Mouse (Mus musculus): ENCODE measurements around the gene Bco1.

Gene Bco1

DNA sequence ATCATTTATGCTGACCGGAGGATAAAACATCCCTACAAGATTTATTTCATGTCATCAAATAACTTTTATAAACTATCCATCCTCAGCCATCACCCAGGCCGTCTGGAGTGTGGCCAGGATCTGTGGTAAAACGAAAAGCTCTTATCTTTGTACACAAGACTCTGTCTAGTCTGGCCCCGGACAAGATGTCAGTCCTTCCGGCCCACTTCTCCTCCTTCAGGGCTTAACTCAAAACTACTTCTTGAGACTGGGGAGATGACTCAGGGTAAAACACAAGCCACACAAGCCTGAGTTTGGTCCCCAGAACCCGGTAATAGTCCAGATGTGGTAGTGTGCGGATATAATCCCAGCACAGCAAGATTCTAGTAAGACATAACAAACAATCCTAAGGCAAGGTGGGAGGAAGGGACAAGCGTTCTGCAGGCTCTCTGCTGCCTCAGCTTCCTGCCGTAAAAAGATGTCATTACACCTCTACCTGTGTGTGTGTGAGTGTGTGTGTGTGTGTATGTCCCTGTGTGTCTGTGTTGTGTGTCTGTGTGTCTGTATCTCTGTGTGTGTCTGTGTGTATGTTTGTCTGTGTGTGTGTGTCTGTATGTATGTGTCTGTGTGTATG is 12.6 kb upstream of the Bco1 start:
- in situ Hi-C loops (cut with MboI; ENCODE audit: low pct_unique_long_range_greater_than_20kb in 1 of 2, low sequenced_read_pairs in 2 of 2, unreplicated experiment in 1 of 2), result no loop called here

- in situ Hi-C loops (cut with MboI; ENCODE audit: low pct_unique_long_range_greater_than_20kb in 1 of 2, low sequenced_read_pairs in 2 of 2, unreplicated experiment in 1 of 2), result no loop called here
Measured at GRCm38 (mm10) chr8:117085521-117085920, 10.1 kb upstream of the Bco1 start.

- in situ Hi-C loops (cut with MboI; ENCODE audit: low pct_unique_long_range_greater_than_20kb in 1 of 2, low sequenced_read_pairs in 2 of 2, unreplicated experiment in 1 of 2), result no loop called here
Measured at GRCm38 (mm10) chr8:117087036-117087435, 8.6 kb upstream of the Bco1 start.

DNA sequence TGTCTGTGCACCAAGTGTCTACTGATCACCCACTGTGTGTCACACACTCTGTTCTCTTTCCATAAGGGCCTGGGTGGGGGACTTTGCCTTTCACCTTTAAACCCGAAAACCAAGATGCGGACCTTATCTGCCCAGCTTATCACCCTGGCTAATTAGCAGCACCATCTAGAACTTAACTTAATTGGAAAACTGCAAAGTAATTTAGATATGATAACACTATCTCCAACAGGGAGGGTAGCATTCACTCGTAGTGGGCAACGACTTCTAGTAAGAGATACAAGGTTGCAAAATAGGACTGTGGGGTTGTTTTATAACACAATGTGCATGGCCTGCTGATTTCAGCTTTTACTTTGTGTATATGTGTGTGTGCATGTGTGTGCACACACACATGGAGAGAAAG is 5.9 kb upstream of the Bco1 start:
- in situ Hi-C loops (cut with MboI; ENCODE audit: low pct_unique_long_range_greater_than_20kb in 1 of 2, low sequenced_read_pairs in 2 of 2, unreplicated experiment in 1 of 2), result no loop called here

- in situ Hi-C loops (cut with MboI; ENCODE audit: low pct_unique_long_range_greater_than_20kb in 1 of 2, low sequenced_read_pairs in 2 of 2, unreplicated experiment in 1 of 2), result no loop called here
Measured at GRCm38 (mm10) chr8:117094053-117094452, 1.6 kb upstream of the Bco1 start.

DNA sequence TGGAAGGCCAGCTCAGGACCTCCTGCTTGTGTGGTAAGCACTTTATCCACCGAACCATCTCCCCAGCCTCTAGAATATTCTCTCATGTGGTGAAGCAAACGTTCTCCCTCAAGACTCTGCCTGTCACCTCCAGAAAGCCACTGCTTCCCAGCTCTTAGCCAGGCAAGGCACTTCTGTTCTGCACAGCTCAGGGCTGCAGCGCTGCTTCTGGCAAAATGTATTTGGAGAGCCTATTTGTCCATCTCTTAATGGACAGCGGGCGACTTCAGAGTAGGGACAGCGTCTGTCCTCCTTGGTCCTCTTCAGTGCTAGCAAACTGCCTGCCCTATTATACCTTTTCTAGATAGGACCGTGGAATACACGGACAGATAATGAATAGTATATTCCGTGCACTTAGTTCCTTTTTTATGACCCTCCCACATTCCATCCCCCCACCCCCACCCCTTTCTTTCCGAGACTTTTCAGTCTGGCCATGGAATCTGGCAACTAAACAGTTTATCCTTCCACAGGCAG is 1.5 kb downstream of the Bco1 start:
- in situ Hi-C loops (cut with MboI; ENCODE audit: low pct_unique_long_range_greater_than_20kb in 1 of 2, low sequenced_read_pairs in 2 of 2, unreplicated experiment in 1 of 2), result no loop called here

- in situ Hi-C loops (cut with MboI; ENCODE audit: low pct_unique_long_range_greater_than_20kb in 1 of 2, low sequenced_read_pairs in 2 of 2, unreplicated experiment in 1 of 2), result no loop called here
Measured at GRCm38 (mm10) chr8:117097564-117098191, 2.0 kb downstream of the Bco1 start.

- in situ Hi-C loops (cut with MboI; ENCODE audit: low pct_unique_long_range_greater_than_20kb in 1 of 2, low sequenced_read_pairs in 2 of 2, unreplicated experiment in 1 of 2), result loop anchor here in 1 of 2 experiments (10.0 kb wide), 1 partner anchor 367 kb away; no protein-coding TSS in a partner anchor
Measured at GRCm38 (mm10) chr8:117107533-117107932, 11.9 kb downstream of the Bco1 start.

GRCm38 (mm10) chr8:117109018-117109711 is 13.5 kb downstream of the Bco1 start:
- in situ Hi-C loops (cut with MboI; ENCODE audit: low pct_unique_long_range_greater_than_20kb in 1 of 2, low sequenced_read_pairs in 2 of 2, unreplicated experiment in 1 of 2), result loop anchor here in 1 of 2 experiments (10.0 kb wide), 1 partner anchor 366 kb away; no protein-coding TSS in a partner anchor

GRCm38 (mm10) chr8:117109801-117110390 is 14.2 kb downstream of the Bco1 start:
- in situ Hi-C loops (cut with MboI; ENCODE audit: low pct_unique_long_range_greater_than_20kb in 1 of 2, low sequenced_read_pairs in 2 of 2, unreplicated experiment in 1 of 2), result loop anchor here in 1 of 2 experiments (10.0 kb wide), 1 partner anchor 365 kb away; no protein-coding TSS in a partner anchor

GRCm38 (mm10) chr8:117111641-117112040 is 16.0 kb downstream of the Bco1 start:
- in situ Hi-C loops (cut with MboI; ENCODE audit: low pct_unique_long_range_greater_than_20kb in 1 of 2, low sequenced_read_pairs in 2 of 2, unreplicated experiment in 1 of 2), result no loop called here

- in situ Hi-C loops (cut with MboI; ENCODE audit: low pct_unique_long_range_greater_than_20kb in 1 of 2, low sequenced_read_pairs in 2 of 2, unreplicated experiment in 1 of 2), result no loop called here
Measured at GRCm38 (mm10) chr8:117112261-117112660, 16.6 kb downstream of the Bco1 start.

DNA sequence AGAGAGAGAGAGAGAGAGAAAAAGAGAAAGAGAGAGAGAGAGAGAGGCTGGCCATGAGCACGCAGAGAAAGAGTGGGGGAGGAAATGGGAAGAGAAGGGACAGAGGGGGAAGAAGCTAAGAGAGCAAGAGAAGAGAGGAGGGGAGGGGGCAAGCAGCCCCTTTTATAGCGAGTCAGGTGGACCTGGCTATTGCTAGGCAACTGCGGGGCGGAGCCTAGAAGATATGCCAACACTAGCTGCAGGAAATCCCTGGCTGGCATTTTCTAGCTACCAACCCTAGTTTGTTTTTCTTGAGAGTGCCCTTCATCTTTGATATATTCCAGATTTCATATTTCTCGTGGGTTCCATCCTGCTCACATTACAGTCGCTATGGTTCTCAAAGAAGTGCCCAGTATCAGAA is 19.4 kb downstream of the Bco1 start:
- in situ Hi-C loops (cut with MboI; ENCODE audit: low pct_unique_long_range_greater_than_20kb in 1 of 2, low sequenced_read_pairs in 2 of 2, unreplicated experiment in 1 of 2), result no loop called here

DNA sequence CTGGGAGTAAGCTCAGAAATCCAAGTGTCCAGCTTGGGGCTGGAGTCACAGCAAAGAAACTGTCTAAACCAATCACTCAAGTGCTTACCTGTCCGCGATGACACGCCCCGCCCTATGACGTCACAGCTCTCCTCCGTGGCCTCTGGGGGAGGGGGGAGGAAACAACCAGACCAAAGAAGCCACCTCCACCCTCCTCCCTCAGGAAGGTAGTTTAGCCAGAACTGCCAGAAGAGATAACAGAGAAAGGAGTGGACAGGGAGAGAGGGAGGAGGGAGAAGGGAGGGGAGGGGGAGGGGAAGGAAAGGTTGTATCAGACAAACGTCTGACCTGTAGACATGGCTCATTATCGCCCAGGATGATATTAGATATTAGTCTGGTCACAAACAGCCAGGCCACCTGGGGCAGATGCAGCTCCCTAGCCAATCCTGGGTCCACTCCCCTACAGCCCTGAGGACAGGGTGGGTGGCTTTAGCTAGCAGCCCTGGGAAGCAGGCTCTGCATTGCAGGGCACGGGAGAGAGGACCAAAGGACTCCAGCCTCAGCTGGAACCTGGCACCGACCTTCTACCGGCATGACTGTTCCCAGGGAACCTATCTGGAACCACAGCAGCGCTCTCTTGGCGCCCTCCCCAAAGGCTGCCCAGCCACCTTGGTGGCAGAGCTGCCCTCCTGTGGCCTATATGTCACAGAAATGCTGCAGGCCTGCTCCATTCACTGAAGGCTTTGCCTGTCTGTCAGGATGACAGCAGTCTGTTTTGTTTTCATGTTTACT is 20.2 kb downstream of the Bco1 start:
- in situ Hi-C loops (cut with MboI; ENCODE audit: low pct_unique_long_range_greater_than_20kb in 1 of 2, low sequenced_read_pairs in 2 of 2, unreplicated experiment in 1 of 2), result no loop called here

DNA sequence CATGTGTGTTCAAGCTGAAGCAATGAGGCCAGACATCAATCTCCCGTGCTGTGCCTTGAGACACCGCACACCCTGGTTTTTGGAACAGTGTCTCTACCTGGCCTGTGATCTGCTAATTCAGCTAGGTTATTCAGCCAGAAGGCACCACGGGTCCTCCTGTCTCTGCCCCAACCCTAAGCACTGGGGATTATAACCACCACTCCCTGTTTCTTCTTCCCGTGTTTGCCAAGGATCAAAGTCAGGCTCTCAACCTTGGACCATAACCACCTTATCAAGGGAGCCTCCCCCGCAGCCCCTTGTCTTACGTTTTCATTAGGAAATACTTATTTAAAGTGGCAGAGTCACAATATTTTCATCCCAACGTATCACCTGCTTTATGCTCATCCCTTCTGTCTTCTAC is 20.9 kb downstream of the Bco1 start:
- in situ Hi-C loops (cut with MboI; ENCODE audit: low pct_unique_long_range_greater_than_20kb in 1 of 2, low sequenced_read_pairs in 2 of 2, unreplicated experiment in 1 of 2), result no loop called here

DNA sequence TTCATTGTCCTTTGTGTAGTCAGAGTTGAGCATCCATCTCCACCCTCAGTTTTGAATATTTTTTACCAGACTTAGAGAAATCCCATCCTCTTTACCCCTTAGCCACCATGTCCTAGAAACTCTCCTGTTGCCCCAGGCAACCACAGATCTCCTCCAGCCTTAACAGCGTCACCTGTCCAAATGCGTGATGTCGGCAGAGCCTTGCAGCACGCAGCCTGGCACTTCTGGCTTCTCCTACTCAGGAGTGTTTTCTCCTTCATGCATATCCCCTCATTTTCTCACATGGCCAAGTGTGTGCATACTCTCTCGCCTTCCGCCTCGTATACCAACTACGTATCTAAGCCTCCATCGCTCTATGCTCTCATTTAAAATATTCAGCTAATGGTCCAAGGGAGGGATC is 22.8 kb downstream of the Bco1 start:
- in situ Hi-C loops (cut with MboI; ENCODE audit: low pct_unique_long_range_greater_than_20kb in 1 of 2, low sequenced_read_pairs in 2 of 2, unreplicated experiment in 1 of 2), result no loop called here

GRCm38 (mm10) chr8:117121277-117121676 is 25.6 kb downstream of the Bco1 start:
- in situ Hi-C loops (cut with MboI; ENCODE audit: low pct_unique_long_range_greater_than_20kb in 1 of 2, low sequenced_read_pairs in 2 of 2, unreplicated experiment in 1 of 2), result no loop called here

DNA sequence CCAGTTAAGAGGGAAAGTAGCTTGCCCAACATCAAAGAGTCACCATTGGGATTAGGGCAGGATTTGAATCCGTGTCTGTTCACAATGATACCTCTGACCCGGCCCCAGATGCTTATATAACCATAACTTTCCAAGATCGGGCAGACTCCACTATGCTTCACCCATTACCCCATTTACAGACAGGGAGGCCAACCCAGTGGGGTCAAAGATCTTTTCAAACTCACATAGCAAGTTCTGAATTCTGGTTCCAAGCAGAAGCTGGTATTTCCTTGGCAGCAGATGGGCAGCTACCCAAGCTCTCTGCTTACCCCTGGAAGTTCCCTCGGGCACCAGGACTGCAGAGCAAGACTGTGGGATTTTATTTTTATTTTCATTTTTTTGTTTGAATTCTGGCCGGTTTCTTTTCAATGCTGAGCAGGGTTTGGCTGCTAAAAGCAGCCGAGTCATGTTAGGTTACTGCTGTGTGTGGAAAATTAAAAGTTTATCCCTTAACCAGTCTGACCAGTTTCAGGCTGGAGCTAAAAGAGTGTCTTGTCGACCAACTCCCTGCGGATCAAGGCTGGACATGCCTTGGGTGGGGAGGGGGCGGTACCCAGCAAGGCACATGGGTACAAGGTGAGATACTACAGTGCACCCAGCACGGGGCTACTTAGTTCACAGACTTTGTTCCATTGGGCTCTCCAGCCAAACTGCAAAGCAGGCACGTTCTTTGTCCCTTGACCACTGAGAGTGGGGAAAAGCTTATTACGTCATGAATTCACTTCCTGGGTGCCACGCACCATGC is 28.4 kb downstream of the Bco1 start:
- in situ Hi-C loops (cut with MboI; ENCODE audit: low pct_unique_long_range_greater_than_20kb in 1 of 2, low sequenced_read_pairs in 2 of 2, unreplicated experiment in 1 of 2), result no loop called here

Measured in mouse embryonic stem cell (cell line).